ENCODE assay signal across 7 mouse cellular contexts in genomic region chr15:27467081-27467491, GRCm38 (mm10). TPM values are rescaled to one million over a fixed set of nuclear protein-coding genes. Genes with fewer than 3 reads are reported as not detected.
A peak's percentile ranks its signal among the peaks of the same experiment; 100 is the strongest.
DNase-seq lines count a peak whose midpoint lies in the region; ATAC-seq lines count a peak whose summit lies in the region.

No protein-coding gene starts in this region.

- WGBS in lung, embryonic 15.5 days = under 1% methylated on average over 25 of the region's 25 CpGs
- 1% methylated on average over 25 of the region's 25 CpGs for WGBS in embryonic facial prominence, embryonic 11.5 days

- peaks cover 3% of the 10 kb centered on the region; the same call in 1 of the 2 replicates for H3K27me3 ChIP-seq in lung, embryonic 15.5 days
- H3K27me3 ChIP-seq in embryonic facial prominence, embryonic 11.5 days (ENCODE audit: control insufficient read depth, insufficient read depth, low read length) = no peaks in the 10 kb centered on the region; the same call in 1 of the 2 replicates

- peaks cover 15% of the 10 kb centered on the region; the same call in 1 of the 2 replicates for H3K4me1 ChIP-seq in lung, embryonic 15.5 days
- H3K4me1 ChIP-seq in embryonic facial prominence, embryonic 11.5 days (ENCODE audit: control insufficient read depth, insufficient read depth, low read length) = no peaks in the 10 kb centered on the region

- H3K27ac ChIP-seq in lung, embryonic 15.5 days = no peak overlapping the region
- no peak overlapping the region for H3K27ac ChIP-seq in embryonic facial prominence, embryonic 11.5 days (replicated peaks; ENCODE audit: low read depth, low read length)

- no peaks in the 10 kb centered on the region for H3K36me3 ChIP-seq in lung, embryonic 15.5 days
- H3K36me3 ChIP-seq in embryonic facial prominence, embryonic 11.5 days (replicated peaks; ENCODE audit: control insufficient read depth, insufficient read depth, low read depth, low read length) = no peaks in the 10 kb centered on the region

- no peaks in the 10 kb centered on the region for H3K9me3 ChIP-seq in lung, embryonic 15.5 days
- no peaks in the 10 kb centered on the region for H3K9me3 ChIP-seq in embryonic facial prominence, embryonic 11.5 days (replicated peaks; ENCODE audit: control insufficient read depth, low read length)

- H3K4me3 ChIP-seq in lung, embryonic 15.5 days = peak overlapping the region; percentile 72
- H3K4me3 ChIP-seq in embryonic facial prominence, embryonic 11.5 days (ENCODE audit: low read depth, low read length) = peak overlapping the region; percentile 75

- H3K9ac ChIP-seq in lung, embryonic 15.5 days = peak overlapping the region; percentile 61
- peak overlapping the region; percentile 82 for H3K9ac ChIP-seq in embryonic facial prominence, embryonic 11.5 days (replicated peaks; ENCODE audit: low read length)

- no peak for ATAC-seq in lung, embryonic 15.5 days (ENCODE audit: borderline replicate concordance, extremely low read depth, low FRiP score, low TSS enrichment)
- ATAC-seq in embryonic facial prominence, embryonic 11.5 days (replicated peaks; ENCODE audit: insufficient number of reproducible peaks, low FRiP score, low TSS enrichment, low read depth) = peak; percentile 29; the same call in 1 of the 2 replicates
- peak; percentile 23 for ATAC-seq in inflammation-experienced regulatory T-cells, adult 6 months

- no peak for DNase-seq in lung, postnatal 36 days
- DNase-seq in embryonic facial prominence, embryonic 11.5 days (ENCODE audit: low spot score) = no peak
- peak; percentile 42 for DNase-seq in naive thymus-derived CD4-positive, alpha-beta T cell, adult 2 months (ENCODE audit: low read depth)
- no peak for DNase-seq in ovary, adult 18-20 months (ENCODE audit: low spot score)
- DNase-seq in ovary, postnatal 14 days (ENCODE audit: low spot score) = no peak

- peak overlapping the region; percentile 95 for H3K4me2 ChIP-seq in lung, embryonic 15.5 days
- peak overlapping the region; percentile 89 for H3K4me2 ChIP-seq in embryonic facial prominence, embryonic 11.5 days (ENCODE audit: low read depth, low read length)

RNA-seq across cellular contexts. Expression of gene Ank, which starts 0.6 kb away (rescaled TPM):
- polyA plus RNA-seq in lung, embryonic 15.5 days (2015; fragmentation: Nextera tagmentation; extraction: Ambion mirVana) = 7.3 and 8.0 TPM in 2 replicates
- polyA plus RNA-seq in embryonic facial prominence, embryonic 11.5 days (2014; fragmentation: Nextera tagmentation; extraction: Ambion mirVana) = 8.1 and 8.5 TPM in 2 replicates
- 10 to 100 TPM; 12.4 to 20.7 (median 19.4) TPM for polyA plus RNA-seq in inflammation-experienced regulatory T-cells, adult 6 months (2017; shearing (Covaris generic))
